Mouse (Mus musculus) frontal cortex, postnatal 14 days (tissue): ENCODE measurements around the gene Catsper3.

Source experiments
- DNase-seq, 2 experiments: peaks; one replicate each; pipeline ENCODE4 v3.0.0; 2022; ENCODE audit warnings: low spot score in 2 of 2

Catsper3 gene

GRCm38 (mm10) chr13:55826796-55827678 is 42.7 kb downstream of the Catsper3 start:
- no peak for DNase-seq

GRCm38 (mm10) chr13:55827679-55828140 is 43.3 kb downstream of the Catsper3 start:
- DNase-seq = no peak

DNA sequence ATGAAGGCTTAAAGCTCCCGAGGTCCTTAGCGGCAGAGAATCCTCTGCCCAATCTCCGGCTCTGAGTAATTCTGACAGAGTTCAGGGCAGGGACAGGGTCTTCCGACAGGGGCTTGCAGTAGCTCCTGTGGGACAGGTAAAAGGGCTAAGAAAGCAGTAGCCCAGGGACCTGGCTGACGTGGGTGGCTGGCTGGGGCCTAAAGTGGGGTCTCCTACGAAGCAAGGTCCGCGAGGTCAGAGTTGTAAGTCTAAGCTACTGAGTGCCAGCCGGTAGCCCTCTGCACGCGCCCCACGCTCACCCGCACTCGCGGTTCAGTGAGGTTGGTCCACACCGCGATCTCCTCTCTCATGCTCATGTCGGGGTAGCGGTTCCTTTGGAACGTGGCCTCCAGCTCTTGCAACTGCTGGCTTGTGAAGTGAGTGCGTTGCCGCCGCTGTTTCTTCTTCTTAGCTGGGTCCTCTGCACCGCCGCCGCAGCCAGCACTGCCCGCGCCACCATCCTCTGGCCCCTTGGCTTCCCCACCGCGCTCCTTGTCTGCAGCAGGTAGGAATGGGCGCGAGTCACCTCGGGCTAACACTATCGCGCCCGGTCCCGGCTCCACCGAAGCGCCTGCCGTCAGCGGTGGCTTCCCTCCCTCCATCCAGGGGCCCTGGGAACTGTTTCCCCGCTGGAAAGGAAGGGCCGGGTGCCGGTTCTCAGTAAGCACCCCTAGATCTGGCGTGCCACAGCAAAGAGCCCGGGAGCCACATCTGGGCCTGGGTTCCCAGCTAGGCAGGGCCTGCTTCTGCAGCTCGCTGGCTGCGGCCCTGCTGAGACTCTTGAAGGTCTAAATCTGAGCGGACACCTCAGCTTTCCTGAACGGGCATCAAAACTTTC is 44.0 kb downstream of the Catsper3 start:
- no peak for DNase-seq

GRCm38 (mm10) chr13:55829018-55829655 is 44.8 kb downstream of the Catsper3 start:
- DNase-seq = no peak

GRCm38 (mm10) chr13:55830081-55830832 is 45.9 kb downstream of the Catsper3 start:
- no peak for DNase-seq

- no peak for DNase-seq
These were observed 46.7 kb downstream of the Catsper3 start for GRCm38 (mm10) chr13:55830833-55831721.

DNA sequence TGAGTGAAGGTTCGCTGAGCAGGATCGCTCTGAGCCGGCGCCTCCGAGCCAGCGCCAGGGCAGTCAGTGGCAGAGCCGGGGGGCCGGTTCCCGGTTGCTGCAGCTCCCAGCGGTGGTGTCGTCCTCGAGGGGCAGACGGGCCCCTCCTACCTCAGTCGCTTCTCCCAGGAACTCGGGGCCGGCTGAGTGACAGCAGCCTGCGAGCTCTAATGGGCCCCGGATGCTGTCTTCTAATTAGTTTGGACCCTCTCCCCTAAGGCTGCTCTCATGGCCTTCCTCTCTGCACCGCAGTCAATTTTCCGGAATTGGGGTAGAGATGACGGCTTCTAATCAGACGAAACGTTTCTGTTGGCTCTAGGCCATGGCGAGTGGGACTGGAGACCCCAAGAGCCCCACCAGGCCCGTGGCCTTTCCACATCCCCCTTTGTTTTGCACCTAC is 47.4 kb downstream of the Catsper3 start:
- DNase-seq = no peak

GRCm38 (mm10) chr13:55832602-55833001 is 48.2 kb downstream of the Catsper3 start:
- no peak for DNase-seq

DNA sequence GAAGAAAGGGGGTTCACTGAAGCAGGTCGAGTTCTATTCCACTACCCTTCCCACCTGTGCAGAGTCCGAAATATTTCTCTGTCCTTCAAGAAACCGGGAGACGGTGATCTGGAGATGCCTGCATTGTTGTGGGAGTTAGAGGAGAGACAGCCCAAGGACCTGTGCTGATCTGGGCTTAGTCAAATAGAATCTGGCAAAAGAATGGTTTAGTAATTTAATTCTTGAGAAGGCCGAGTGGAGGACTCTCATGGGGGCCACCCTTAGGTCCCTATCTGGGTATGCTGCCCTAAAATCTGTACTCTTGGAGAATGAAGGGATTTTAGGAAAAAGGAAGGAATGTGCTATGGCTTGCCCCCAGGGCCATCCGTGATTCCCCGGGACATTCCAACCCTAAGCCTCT is 49.6 kb downstream of the Catsper3 start:
- DNase-seq = no peak

DNA sequence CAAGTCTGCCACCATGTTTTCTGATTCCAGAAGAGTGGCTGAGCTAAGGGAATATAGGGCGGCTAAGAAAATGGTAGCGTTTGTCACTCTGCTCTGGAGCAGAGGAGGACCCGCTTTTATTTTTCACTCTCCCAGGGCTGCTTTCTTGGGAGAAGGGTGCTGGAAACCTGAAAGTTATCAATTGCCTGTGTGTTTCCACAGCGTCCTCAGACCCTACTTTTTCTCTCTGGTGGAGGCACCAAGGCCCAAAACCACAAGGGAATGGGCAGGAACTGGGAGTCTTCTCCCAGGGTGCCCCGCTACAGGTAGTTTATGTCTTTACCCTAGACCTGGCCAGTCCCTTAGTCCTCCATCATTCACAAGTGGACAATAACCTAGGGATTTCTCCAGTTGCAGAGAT is 50.3 kb downstream of the Catsper3 start:
- DNase-seq = no peak

- DNase-seq = no peak
These were observed 51.3 kb downstream of the Catsper3 start for GRCm38 (mm10) chr13:55835548-55836097.

DNA sequence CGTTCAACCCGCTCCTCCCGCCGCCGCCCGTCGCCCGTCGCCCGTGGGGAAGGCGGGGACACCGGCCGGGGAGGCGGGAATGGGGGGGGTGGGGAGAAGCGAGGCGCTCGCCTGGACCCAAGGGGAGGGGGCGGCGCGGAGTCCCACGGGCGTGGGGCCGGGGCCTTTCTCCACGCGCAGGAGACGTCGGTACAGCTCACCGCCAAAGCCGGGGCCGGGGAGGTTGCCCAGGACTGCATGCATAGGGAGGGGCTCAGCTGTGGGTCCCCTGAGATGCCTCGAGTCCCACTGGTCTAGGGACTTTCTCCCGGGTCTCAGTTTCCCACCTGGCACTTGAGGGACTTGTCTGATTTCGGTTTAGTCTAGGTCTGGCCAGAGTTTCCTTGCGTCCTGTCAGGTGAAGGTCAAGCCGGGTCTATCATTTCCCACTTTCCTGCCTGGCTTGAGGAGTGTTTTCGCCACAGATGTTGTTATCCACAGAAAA is 51.8 kb downstream of the Catsper3 start, which contains the start of gene Pitx1:
Pitx1 (minus strand) TSS at position 51 of the 484 bp plus-strand sequence.
- no peak for DNase-seq

GRCm38 (mm10) chr13:55836786-55837780 is 52.7 kb downstream of the Catsper3 start:
- no peak for DNase-seq

DNA sequence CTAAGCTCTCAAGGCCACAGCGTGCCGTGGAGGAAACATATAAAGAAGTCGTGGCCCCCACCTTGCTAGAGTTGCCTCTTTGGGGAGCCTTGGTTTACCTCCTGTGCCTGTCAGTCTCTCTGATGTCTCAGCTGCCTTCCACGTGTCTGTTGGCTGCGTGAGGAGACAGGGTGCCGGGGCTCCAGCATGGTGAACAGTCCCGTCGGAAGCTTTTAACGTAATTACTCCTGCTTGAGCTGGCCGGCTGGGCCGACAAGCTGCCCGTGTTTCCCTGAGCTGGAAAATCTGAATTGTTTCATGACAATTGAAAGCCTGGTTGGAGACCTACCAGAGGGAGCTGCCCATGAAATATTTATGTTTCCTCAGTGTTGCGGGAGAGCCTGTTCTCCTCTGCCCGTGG is 55.9 kb downstream of the Catsper3 start:
- no peak for DNase-seq

GRCm38 (mm10) chr13:55843700-55844099 is 59.3 kb downstream of the Catsper3 start:
- no peak for DNase-seq

DNA sequence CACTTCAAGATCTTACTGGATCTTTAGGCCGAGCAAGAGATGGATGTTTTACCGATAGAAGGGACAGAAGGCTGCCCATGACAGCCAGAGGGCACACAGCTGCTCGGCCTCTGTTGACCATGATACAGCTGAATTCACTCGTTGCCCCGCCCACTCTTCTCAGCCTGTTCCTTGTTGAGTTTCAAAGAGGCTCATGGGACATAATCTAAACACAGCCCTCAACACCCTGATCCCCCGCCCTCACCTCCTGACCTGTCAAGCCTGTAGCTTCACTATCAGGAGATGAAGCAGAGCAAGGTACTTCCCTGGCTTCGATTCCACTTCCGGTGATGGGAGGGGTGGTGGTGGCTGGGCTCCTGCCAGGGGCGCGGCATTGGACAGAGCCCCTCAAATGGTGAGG is 63.4 kb downstream of the Catsper3 start:
- DNase-seq = no peak

DNA sequence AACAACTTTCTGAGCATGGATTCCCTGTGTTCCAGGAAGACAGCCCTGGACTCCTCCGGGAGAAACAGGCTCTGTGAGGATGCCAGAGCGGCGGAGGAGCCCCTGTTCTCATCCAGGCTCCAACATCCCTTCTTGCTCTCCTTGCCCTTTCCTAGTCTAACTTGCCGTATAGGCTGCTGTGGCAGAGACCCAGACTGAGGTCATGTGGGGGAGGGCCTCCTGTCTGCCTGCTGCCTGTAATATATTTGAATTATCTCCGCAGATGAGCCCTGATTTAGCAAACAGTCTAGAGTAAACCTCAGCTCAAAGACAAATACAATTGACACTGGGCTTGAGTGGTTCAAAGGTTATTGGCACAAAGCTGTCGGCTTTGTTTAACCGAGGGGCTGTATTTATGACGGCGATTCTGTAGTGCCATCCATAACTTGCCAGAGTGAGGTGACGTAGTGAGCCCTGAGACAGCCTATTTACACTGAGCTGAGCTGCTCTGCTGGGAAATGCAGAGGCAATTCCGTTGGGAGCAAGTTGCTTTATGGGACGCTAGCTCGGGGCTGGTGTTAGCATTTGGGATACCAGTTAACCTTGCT is 64.3 kb downstream of the Catsper3 start:
- DNase-seq = no peak

DNA sequence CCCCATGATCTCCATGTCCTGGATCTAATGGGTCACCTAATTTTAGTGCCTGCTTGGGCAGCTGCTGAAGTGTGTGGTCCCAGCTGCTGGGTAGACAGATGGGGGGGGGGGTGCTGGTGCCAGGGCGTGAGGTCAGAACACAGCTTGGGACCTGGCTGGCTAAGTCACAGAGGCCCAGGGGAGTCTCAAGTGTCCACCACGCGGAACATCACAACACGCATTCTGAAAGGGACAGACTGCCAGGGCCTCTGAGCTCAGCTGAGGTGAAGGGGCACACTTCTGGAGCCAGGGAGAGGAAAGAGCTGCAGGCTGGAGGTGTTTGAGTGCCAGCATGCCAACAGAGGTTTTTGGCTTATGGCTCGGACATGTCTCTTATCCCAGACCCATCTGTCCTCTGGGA is 66.4 kb downstream of the Catsper3 start:
- no peak for DNase-seq
